Mouse (Mus musculus): ENCODE results near the gene Hist1h4f.

The Hist1h4f gene

GRCm38 (mm10) chr13:23532262-23533075 is 19.0 kb downstream of the Hist1h4f start:
- DNase-seq = no peak

GRCm38 (mm10) chr13:23530901-23531875 is 20.3 kb downstream of the Hist1h4f start, which contains the start of gene Hist1h4h:
TSS of gene Hist1h4h (plus strand) at chr13:23531050.
- peak; percentile 99 for DNase-seq

GRCm38 (mm10) chr13:23530181-23530900 is 21.1 kb downstream of the Hist1h4f start:
- DNase-seq = peak; percentile 68

- no peak for DNase-seq
Observed at GRCm38 (mm10) chr13:23529480-23530165, 21.8 kb downstream of the Hist1h4f start.

- DNase-seq = no peak
Observed at GRCm38 (mm10) chr13:23529005-23529404, 22.4 kb downstream of the Hist1h4f start.

- peak; percentile 89 for DNase-seq
Observed at GRCm38 (mm10) chr13:23526312-23526711, 25.1 kb downstream of the Hist1h4f start.

- DNase-seq = no peak
Observed at GRCm38 (mm10) chr13:23525901-23526300, 25.5 kb downstream of the Hist1h4f start.

GRCm38 (mm10) chr13:23524654-23525053 is 26.8 kb downstream of the Hist1h4f start:
- DNase-seq = peak; percentile 70

- no peak for DNase-seq
Observed at GRCm38 (mm10) chr13:23523976-23524375, 27.5 kb downstream of the Hist1h4f start.

GRCm38 (mm10) chr13:23521703-23522102 is 29.7 kb downstream of the Hist1h4f start:
- DNase-seq = peak; percentile 70

- peak; percentile 77 for DNase-seq
Observed at GRCm38 (mm10) chr13:23519416-23519815, 32.0 kb downstream of the Hist1h4f start.

- peak; percentile 77 for DNase-seq
Observed at GRCm38 (mm10) chr13:23518885-23519284, 32.6 kb downstream of the Hist1h4f start.

- no peak for DNase-seq
Observed at GRCm38 (mm10) chr13:23518295-23518603, 33.2 kb downstream of the Hist1h4f start.

GRCm38 (mm10) chr13:23517603-23518294 is 33.7 kb downstream of the Hist1h4f start:
- peak; percentile 85 for DNase-seq

- DNase-seq = peak; percentile 60
Observed at GRCm38 (mm10) chr13:23516822-23517602, 34.4 kb downstream of the Hist1h4f start.

GRCm38 (mm10) chr13:23515826-23516620 is 35.4 kb downstream of the Hist1h4f start:
- DNase-seq = no peak

- no peak for DNase-seq
Observed at GRCm38 (mm10) chr13:23515281-23515680, 36.2 kb downstream of the Hist1h4f start.

GRCm38 (mm10) chr13:23513517-23513916 is 37.9 kb downstream of the Hist1h4f start:
- no peak for DNase-seq

- DNase-seq = no peak
Observed at GRCm38 (mm10) chr13:23510127-23510526, 41.3 kb downstream of the Hist1h4f start.
